Mouse (Mus musculus) thymus, adult 2 months (tissue): ENCODE measurements around the gene Lamtor5.

Source experiments
- CTCF ChIP-seq: fragments of 200-500 bp; IDR thresholded peaks from 2 replicates; pipeline ENCODE4 v1.5.1; 2012; ENCODE audit warnings: mild to moderate bottlenecking, control low read depth, low read length, moderate library complexity, borderline replicate concordance; ENCODE audit not compliant: control insufficient read depth, poor library complexity, insufficient read depth; ENCODE audit errors: extremely low read depth
- POLR2A ChIP-seq: fragments of 200-500 bp; IDR thresholded peaks from 2 replicates; pipeline ENCODE4 v1.6.1; 2012; ENCODE audit warnings: mild to moderate bottlenecking, low read length, control low read depth, moderate library complexity; ENCODE audit not compliant: control insufficient read depth, poor library complexity, insufficient read depth; ENCODE audit errors: extremely low read depth

DNA sequence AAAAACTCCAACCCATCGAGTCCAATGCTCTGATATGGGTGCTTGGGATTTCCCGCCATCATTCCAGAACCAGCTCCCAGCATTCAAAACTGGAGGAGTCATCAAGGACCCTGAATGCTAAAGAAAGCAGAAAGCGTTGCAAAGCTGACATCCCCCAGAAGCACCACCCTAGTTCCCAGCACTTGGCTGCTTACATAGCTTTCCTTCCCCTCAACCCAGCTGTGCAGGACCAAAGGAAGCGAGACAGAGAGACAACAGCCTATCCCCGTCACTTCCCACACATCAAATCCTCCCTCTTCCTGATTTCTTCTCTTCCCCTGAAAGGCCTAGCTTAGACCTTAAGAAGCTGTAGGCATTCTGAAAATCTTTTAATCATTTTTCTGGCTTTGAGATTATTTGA is 3.3 kb upstream of the Lamtor5 start:
- TF ChIP-seq CTCF (no peak), POLR2A (no peak)
